Comparison of ENCODE assay signal across 14 mouse cellular contexts in genomic region chr15:86206385-86206784, GRCm38 (mm10). TPM values are rescaled to one million over a fixed set of nuclear protein-coding genes. Genes with fewer than 3 reads are reported as not detected.
A peak's percentile ranks its signal among the peaks of the same experiment; 100 is the strongest.
DNase-seq lines count a peak whose midpoint lies in the region; ATAC-seq and TF ChIP-seq lines count a peak whose summit lies in the region.
"Had no signal": no experiment of that assay in that cellular context is flagged by ENCODE, and none has a peak within 500 bp of the region (broad histone marks: within the 10 kb centered on the region; RNA-seq: fewer than 3 reads in every experiment).

No protein-coding gene starts in this region.

- DNase-seq in heart, adult 11 months = peak; percentile 96
- DNase-seq in heart, adult 9 months (ENCODE audit: low spot score in 2 of 2) = no peak
- DNase-seq in lung, embryonic 14.5 days = peak; percentile 45
- DNase-seq in lung, postnatal 36 days = no peak
- DNase-seq in kidney, adult 18-20 months = peak; percentile 63
- DNase-seq in stomach, postnatal 0 days (ENCODE audit: low spot score) = no peak
- no peak for DNase-seq in midbrain, embryonic 14.5 days
- DNase-seq: adrenal gland, adult 2 months; layer of hippocampus, adult 9-11 months; liver, postnatal 0 days; thymus, postnatal 36 days had no signal

- no peak overlapping the region for H3K27ac ChIP-seq in lung, embryonic 14.5 days (ENCODE audit: low read depth)
- no peak overlapping the region for H3K27ac ChIP-seq in stomach, postnatal 0 days (replicated peaks)
- no peak overlapping the region for H3K27ac ChIP-seq in midbrain, embryonic 14.5 days (replicated peaks; ENCODE audit: low read depth, low read length)
- H3K27ac ChIP-seq: hindbrain, embryonic 13.5 days; neural tube, embryonic 13.5 days had no signal

- no peaks in the 10 kb centered on the region for H3K9me3 ChIP-seq in lung, embryonic 14.5 days (ENCODE audit: low read depth, low read length)
- H3K9me3 ChIP-seq in stomach, postnatal 0 days (ENCODE audit: control insufficient read depth, low read length) = no peaks in the 10 kb centered on the region
- H3K9me3 ChIP-seq in midbrain, embryonic 14.5 days (ENCODE audit: control insufficient read depth, low read length) = no peaks in the 10 kb centered on the region
- H3K9me3 ChIP-seq: hindbrain, embryonic 13.5 days; neural tube, embryonic 13.5 days had no signal

- H3K27me3 ChIP-seq in lung, embryonic 14.5 days (ENCODE audit: insufficient read depth, low read length) = no peaks in the 10 kb centered on the region
- no peaks in the 10 kb centered on the region for H3K27me3 ChIP-seq in stomach, postnatal 0 days (ENCODE audit: control insufficient read depth, insufficient read depth, low read length)
- no peaks in the 10 kb centered on the region for H3K27me3 ChIP-seq in midbrain, embryonic 14.5 days (ENCODE audit: control insufficient read depth, insufficient read depth, low read length)
- H3K27me3 ChIP-seq: hindbrain, embryonic 13.5 days; neural tube, embryonic 13.5 days had no signal

- H3K4me3 ChIP-seq in lung, embryonic 14.5 days (ENCODE audit: low read depth, low read length) = no peak overlapping the region
- no peak overlapping the region for H3K4me3 ChIP-seq in stomach, postnatal 0 days (ENCODE audit: low read depth, low read length)
- H3K4me3 ChIP-seq in midbrain, embryonic 14.5 days (replicated peaks; ENCODE audit: low read depth, low read length) = no peak overlapping the region
- H3K4me3 ChIP-seq: hindbrain, embryonic 13.5 days; neural tube, embryonic 13.5 days had no signal

- no peak for TF ChIP-seq EP300 in stomach, postnatal 0 days (optimal IDR thresholded peaks at IDR 0.05)

- H3K4me2 ChIP-seq in lung, embryonic 14.5 days = no peak overlapping the region
- no peak overlapping the region for H3K4me2 ChIP-seq in stomach, postnatal 0 days (replicated peaks; ENCODE audit: low read depth)
- H3K4me2 ChIP-seq in midbrain, embryonic 14.5 days (ENCODE audit: low read length) = no peak overlapping the region
- H3K4me2 ChIP-seq: hindbrain, embryonic 13.5 days; neural tube, embryonic 13.5 days had no signal

- H3K4me1 ChIP-seq in lung, embryonic 14.5 days (ENCODE audit: insufficient read depth) = peaks cover 3% of the 10 kb centered on the region; the same call in 1 of the 2 replicates
- H3K4me1 ChIP-seq in stomach, postnatal 0 days (replicated peaks; ENCODE audit: control insufficient read depth, insufficient read depth) = no peaks in the 10 kb centered on the region
- H3K4me1 ChIP-seq in midbrain, embryonic 14.5 days (ENCODE audit: control insufficient read depth, insufficient read depth, low read length) = 0 out of 2 replicates have a peak, but pooled peaks cover 6% of the 10 kb centered on the region

- H3K36me3 ChIP-seq in lung, embryonic 14.5 days (ENCODE audit: insufficient read depth) = no peaks in the 10 kb centered on the region
- no peaks in the 10 kb centered on the region for H3K36me3 ChIP-seq in stomach, postnatal 0 days (ENCODE audit: control insufficient read depth, insufficient read depth, low read length)
- H3K36me3 ChIP-seq in midbrain, embryonic 14.5 days (ENCODE audit: control insufficient read depth, insufficient read depth, low read length) = no peaks in the 10 kb centered on the region
- H3K36me3 ChIP-seq: hindbrain, embryonic 13.5 days; neural tube, embryonic 13.5 days had no signal

- ATAC-seq in lung, embryonic 14.5 days (ENCODE audit: insufficient read depth) = no peak
- ATAC-seq in stomach, postnatal 0 days (ENCODE audit: low FRiP score, low TSS enrichment) = no peak
- ATAC-seq in midbrain, embryonic 14.5 days (ENCODE audit: low FRiP score, low TSS enrichment) = no peak
- ATAC-seq: midbrain, embryonic 16.5 days had no signal

- no peak overlapping the region for H3K9ac ChIP-seq in lung, embryonic 14.5 days
- H3K9ac ChIP-seq in stomach, postnatal 0 days (ENCODE audit: low read length) = no peak overlapping the region
- no peak overlapping the region for H3K9ac ChIP-seq in midbrain, embryonic 14.5 days (replicated peaks; ENCODE audit: low read length)
- H3K9ac ChIP-seq: hindbrain, embryonic 13.5 days; liver, postnatal 0 days; neural tube, embryonic 13.5 days had no signal

- 68% methylated on average over 4 of the region's 4 CpGs for WGBS in lung, embryonic 14.5 days
- 65% methylated on average over 4 of the region's 4 CpGs for WGBS in stomach, postnatal 0 days
- WGBS in midbrain, embryonic 14.5 days = 70% methylated on average over 4 of the region's 4 CpGs

- no peak for TF ChIP-seq CTCF in lung, embryonic 14.5 days (IDR thresholded peaks at IDR 0.05; ENCODE audit: low read depth)
- TF ChIP-seq CTCF in stomach, postnatal 0 days (IDR thresholded peaks at IDR 0.05; ENCODE audit: low read depth) = 0 out of 2 replicates have a peak, but pooled peaks have one; percentile 10

RNA-seq across cellular contexts. Expression of gene Tbc1d22a, which starts 7.9 kb away (rescaled TPM):
- polyA plus RNA-seq in lung, embryonic 14.5 days (2014; fragmentation: Nextera tagmentation; extraction: Ambion mirVana) = 8.4 and 10.6 TPM in 2 replicates
- polyA plus RNA-seq in stomach, postnatal 0 days (2015; fragmentation: Nextera tagmentation; extraction: Ambion mirVana) = 8.7 TPM in 2 replicates
- 9.3 and 11.9 TPM in 2 replicates for polyA plus RNA-seq in midbrain, embryonic 14.5 days (2014; fragmentation: Nextera tagmentation; extraction: Ambion mirVana)

RNA-seq across cellular contexts. Expression of gene Cerk, which starts 20.4 kb away (rescaled TPM):
- polyA plus RNA-seq in lung, embryonic 14.5 days (2014; fragmentation: Nextera tagmentation; extraction: Ambion mirVana) = 33.8 and 34.2 TPM in 2 replicates
- polyA plus RNA-seq in stomach, postnatal 0 days (2015; fragmentation: Nextera tagmentation; extraction: Ambion mirVana) = 4.6 and 5.2 TPM in 2 replicates
- 20.3 and 23.5 TPM in 2 replicates for polyA plus RNA-seq in midbrain, embryonic 14.5 days (2014; fragmentation: Nextera tagmentation; extraction: Ambion mirVana)

Comparison
In these comparisons a context has a peak if more than half of its experiments do, and no peak if none do; other contexts are left out.
1. DNase-seq: peak in heart, adult 11 months (single experiment), lung, embryonic 14.5 days (single experiment) and kidney, adult 18-20 months (single experiment); none in heart, adult 9 months (0 of 2), lung, postnatal 36 days (single experiment), stomach, postnatal 0 days (single experiment) and midbrain, embryonic 14.5 days (single experiment).